Mouse (Mus musculus) macrophage (primary cell): ENCODE results near the gene Prkch. TPM values are rescaled to one million over a fixed set of nuclear protein-coding genes. Genes with fewer than 3 reads are reported as not detected.
"Not testable (repeated sequence)": the region's sequence is repeated elsewhere in the genome, so short reads cannot be mapped to it uniquely, and the experiment has no call there.

Source experiments
- H3K27ac ChIP-seq: fragments of 350-480 bp; formaldehyde crosslinking; 2 replicates; pipeline ENCODE4 v1.9.0; 2021
- H3K36me3 ChIP-seq: fragments of 350-480 bp; formaldehyde crosslinking; 2 replicates; pipeline ENCODE4 v1.9.0; 2021; ENCODE audit errors: inconsistent target
- H3K4me3 ChIP-seq: fragments of 350-480 bp; formaldehyde crosslinking; 2 replicates; pipeline ENCODE4 v1.9.0; 2021; ENCODE audit errors: inconsistent target
- H3K79me2 ChIP-seq: fragments of 350-480 bp; formaldehyde crosslinking; 2 replicates; pipeline ENCODE4 v1.9.0; 2021; ENCODE audit errors: inconsistent target
- whole genome bisulfite sequencing: methylation state at CpG from one replicate; pipeline ENCODE4 v1.1.7; 2026; ENCODE audit warnings: inconsistent platforms; ENCODE audit not compliant: missing documents; 5-methylcytosine and 5-hydroxymethylcytosine counted together
- polyA plus RNA-seq: library from polyadenylated mRNA; stranded (reverse); fragments of 250-400 nt; gene quantifications from 3 replicates; pipeline ENCODE4 v1.2.4, GENCODE M21; 2018; ENCODE audit warnings: inconsistent platforms

Prkch gene
- polyA plus RNA-seq, 1 experiment from 2014 or later = 37.2 TPM

DNA sequence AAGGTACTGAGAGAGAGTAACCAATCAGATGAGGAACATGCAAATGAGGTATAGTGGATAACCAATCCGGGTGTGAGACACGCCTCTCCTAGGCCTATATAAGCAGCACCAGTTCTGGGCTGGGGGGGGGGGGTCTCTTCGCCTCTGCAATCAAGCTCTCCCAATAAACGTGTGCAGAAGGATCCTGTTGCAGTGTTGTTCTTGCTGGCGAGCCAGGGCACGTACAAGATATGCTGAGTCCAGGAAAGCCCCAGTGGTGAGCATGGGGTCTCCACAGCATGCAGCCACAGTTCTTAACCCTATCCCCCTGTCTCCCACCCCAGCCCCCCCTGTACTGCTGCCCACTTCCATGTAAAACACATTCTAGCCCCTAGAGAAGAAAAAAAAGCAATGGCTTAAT, 21.5 kb upstream of the Prkch start:
- not testable (repeated sequence) for H3K79me2 ChIP-seq, H3K27ac ChIP-seq, H3K4me3 ChIP-seq, H3K36me3 ChIP-seq
- 94% methylated on average over 6 of the region's 6 CpGs for WGBS

GRCm38 (mm10) chr12:73564176-73564575, 20.4 kb upstream of the Prkch start:
- Histone ChIP-seq H3K27ac (no peak overlapping the region), H3K79me2 (no peaks in the 10 kb centered on the region), H3K4me3 (no peak overlapping the region), H3K36me3 (no peaks in the 10 kb centered on the region)
- 75% methylated on average over 10 of the region's 10 CpGs for WGBS

- 15% methylated on average over 21 of the region's 21 CpGs for WGBS
- H3K79me2 ChIP-seq = no peaks in the 10 kb centered on the region
- no peaks in the 10 kb centered on the region for H3K36me3 ChIP-seq
- no peak overlapping the region for H3K27ac ChIP-seq
- peak overlapping the region; percentile 26 for H3K4me3 ChIP-seq
These were observed 19.6 kb upstream of the Prkch start for GRCm38 (mm10) chr12:73564795-73565619.

DNA sequence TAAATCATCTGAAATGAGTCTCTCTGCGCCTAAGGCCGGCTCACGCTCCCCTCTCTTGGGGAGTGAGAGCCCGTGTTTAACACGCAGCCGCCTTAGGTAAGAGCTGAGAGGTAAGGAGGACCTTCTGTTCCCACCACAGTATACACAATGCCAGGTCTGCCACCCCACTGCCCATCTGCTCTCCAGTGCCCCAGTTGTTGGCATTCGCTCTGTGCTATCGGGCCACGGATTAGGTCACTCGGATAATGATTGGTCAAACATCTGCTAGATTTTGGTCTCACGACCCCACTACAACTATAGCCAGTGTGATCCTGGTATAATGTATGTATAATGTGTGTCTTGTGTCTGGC, 19.0 kb upstream of the Prkch start:
- H3K4me3 ChIP-seq = no peak overlapping the region
- no peaks in the 10 kb centered on the region for H3K36me3 ChIP-seq
- no peak overlapping the region for H3K27ac ChIP-seq
- WGBS = 87% methylated on average over 11 of the region's 11 CpGs
- no peaks in the 10 kb centered on the region for H3K79me2 ChIP-seq

GRCm38 (mm10) chr12:73574632-73575031, 10.0 kb upstream of the Prkch start:
- Histone ChIP-seq H3K4me3 (no peak overlapping the region), H3K79me2 (no peaks in the 10 kb centered on the region), H3K36me3 (no peaks in the 10 kb centered on the region), H3K27ac (no peak overlapping the region)
- WGBS = 7% methylated on average over 15 of the region's 15 CpGs

GRCm38 (mm10) chr12:73578141-73578540, 6.5 kb upstream of the Prkch start:
- Histone ChIP-seq H3K4me3 (no peak overlapping the region), H3K27ac (no peak overlapping the region), H3K36me3 (no peaks in the 10 kb centered on the region), H3K79me2 (no peaks in the 10 kb centered on the region)
- WGBS = 67% methylated on average over 6 of the region's 6 CpGs

GRCm38 (mm10) chr12:73580811-73581210, 3.8 kb upstream of the Prkch start:
- Histone ChIP-seq H3K4me3 (no peak overlapping the region), H3K27ac (no peak overlapping the region), H3K79me2 (peaks cover 9% of the 10 kb centered on the region), H3K36me3 (no peaks in the 10 kb centered on the region)
- WGBS = 78% methylated on average over 7 of the region's 7 CpGs

DNA sequence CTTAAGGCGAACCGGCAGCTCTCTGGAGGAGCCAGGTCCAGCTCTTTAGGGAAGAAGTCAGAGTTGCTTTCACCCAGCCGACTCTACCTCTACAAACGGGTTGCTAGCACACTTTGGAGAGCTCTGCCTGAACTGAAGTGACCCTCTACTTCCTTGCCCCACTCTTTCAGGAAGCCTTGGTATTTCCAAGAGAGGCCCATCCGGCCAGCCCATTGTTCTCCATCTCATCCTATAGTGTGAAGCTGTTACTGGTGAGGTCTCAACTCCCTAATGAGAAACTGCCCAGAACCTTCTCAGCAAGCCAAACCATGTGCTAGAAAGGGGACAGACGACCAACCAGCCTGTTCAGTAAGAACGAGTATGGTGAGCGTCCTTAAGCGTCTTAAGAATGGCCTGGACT, 1.3 kb upstream of the Prkch start:
- no peaks in the 10 kb centered on the region for H3K36me3 ChIP-seq
- no peak overlapping the region for H3K27ac ChIP-seq
- 83% methylated on average over 9 of the region's 9 CpGs for WGBS
- peaks cover 33% of the 10 kb centered on the region for H3K79me2 ChIP-seq
- H3K4me3 ChIP-seq = no peak overlapping the region

DNA sequence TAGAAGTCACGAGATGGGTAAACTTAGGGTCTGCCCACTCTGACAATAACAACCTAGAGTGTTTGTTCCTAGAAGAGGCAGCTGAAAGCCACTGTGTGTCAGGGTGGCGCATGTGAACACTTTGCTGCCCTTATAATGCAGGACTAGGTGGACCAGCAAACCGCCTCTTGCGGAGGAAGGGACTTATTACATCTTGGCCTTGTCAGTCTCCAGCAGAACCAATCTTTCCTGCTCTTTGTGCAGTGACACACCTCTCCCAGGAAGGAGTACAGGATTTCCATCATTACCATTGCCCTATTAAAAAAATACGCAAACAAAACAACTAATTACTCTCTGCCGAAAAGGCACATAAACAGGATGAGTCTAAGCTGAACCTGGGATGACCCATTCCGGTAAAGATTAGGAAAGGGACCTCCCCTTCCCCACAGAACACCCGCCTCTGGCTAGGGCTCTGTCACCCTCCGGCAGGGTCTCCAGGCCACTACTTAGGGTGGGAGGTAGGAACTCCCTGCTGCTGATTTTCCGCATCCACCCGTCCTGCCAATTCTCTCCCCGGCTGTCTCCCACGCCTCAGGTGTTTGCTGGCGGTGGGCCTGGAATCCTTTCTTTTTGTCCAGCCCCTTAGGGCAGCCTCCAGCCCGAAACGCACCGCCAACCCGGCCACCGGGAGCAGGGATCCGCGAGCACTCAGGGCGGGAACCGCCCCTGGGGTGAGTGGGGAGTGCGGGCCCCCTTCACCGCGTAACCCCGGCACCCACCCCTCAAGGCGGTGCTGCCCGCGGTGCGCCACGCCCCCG, 585 bp upstream of the Prkch start:
- Histone ChIP-seq H3K4me3 (peak overlapping the region; percentile 23; the same call in 1 of the 2 replicates), H3K27ac (no peak overlapping the region)
- WGBS = 24% methylated on average over 28 of the region's 33 CpGs

GRCm38 (mm10) chr12:73585241-73585801, 725 bp downstream of the Prkch start:
- Histone ChIP-seq H3K27ac (peak overlapping the region; percentile 54), H3K79me2 (peaks cover 50% of the 10 kb centered on the region), H3K36me3 (no peaks in the 10 kb centered on the region), H3K4me3 (peak overlapping the region; percentile 91)
- WGBS = 2% methylated on average over 33 of the region's 33 CpGs

More for the DNA sequence above, 585 bp upstream of the Prkch start:
- H3K79me2 ChIP-seq = peaks cover 40% of the 10 kb centered on the region
- no peaks in the 10 kb centered on the region for H3K36me3 ChIP-seq

DNA sequence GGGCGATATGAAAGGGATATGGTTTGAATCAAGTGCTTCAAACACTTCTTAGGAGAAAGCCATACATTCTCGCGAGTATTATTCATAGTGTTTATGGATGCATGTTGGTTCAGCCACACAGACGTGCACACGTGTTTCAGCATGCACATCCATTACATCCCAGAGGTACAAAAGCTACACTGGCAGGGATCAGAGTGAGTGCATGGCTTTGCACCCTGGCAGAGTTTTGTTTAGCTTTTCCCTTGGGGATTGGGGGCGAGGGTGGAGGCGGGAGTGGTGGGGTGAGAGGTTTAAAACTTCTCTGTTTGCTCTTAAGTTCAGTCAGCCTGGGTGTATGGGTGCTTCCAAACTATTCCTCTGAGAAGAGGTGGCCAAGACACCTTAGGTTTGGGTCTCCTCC, 1.3 kb downstream of the Prkch start:
- H3K36me3 ChIP-seq = no peaks in the 10 kb centered on the region
- WGBS = 2% methylated on average over 7 of the region's 7 CpGs
- peaks cover 56% of the 10 kb centered on the region for H3K79me2 ChIP-seq
- H3K4me3 ChIP-seq = peak overlapping the region; percentile 91
- peak overlapping the region; percentile 54 for H3K27ac ChIP-seq

DNA sequence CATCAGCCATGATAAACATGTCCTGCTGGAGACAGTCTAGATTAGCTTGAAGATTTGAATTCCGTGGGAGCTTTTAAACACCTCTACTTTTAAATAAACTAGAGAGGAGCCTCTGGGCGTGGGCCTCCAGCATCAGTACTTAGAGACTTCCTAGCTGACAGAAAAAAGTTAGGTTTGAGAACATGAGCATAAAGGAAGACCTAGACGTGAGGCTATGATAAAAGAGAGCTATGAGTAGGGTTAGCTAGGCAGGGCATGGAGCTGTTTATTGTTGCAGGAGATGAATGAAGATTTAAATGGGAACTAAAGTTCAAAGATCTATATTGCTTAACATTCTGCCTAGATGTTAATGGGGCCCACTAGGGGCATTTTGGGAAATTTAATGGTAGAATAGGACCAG, 2.7 kb downstream of the Prkch start:
- WGBS = 70% methylated on average over 3 of the region's 3 CpGs
- Histone ChIP-seq H3K36me3 (no peaks in the 10 kb centered on the region), H3K4me3 (no peak overlapping the region), H3K27ac (peak overlapping the region; percentile 13; the same call in 1 of the 2 replicates), H3K79me2 (peaks cover 70% of the 10 kb centered on the region)

- H3K36me3 ChIP-seq = no peaks in the 10 kb centered on the region
- H3K4me3 ChIP-seq = no peak overlapping the region
- no peak overlapping the region for H3K27ac ChIP-seq
- H3K79me2 ChIP-seq = peaks cover 97% of the 10 kb centered on the region
- whole genome bisulfite sequencing = 98% methylated on average over 15 of the region's 15 CpGs
These were observed 6.2 kb downstream of the Prkch start for GRCm38 (mm10) chr12:73590627-73591276.

GRCm38 (mm10) chr12:73591625-73592024, 7.0 kb downstream of the Prkch start:
- 51% methylated on average over 8 of the region's 11 CpGs for WGBS
- Histone ChIP-seq H3K36me3 (no peaks in the 10 kb centered on the region), H3K27ac (no peak overlapping the region), H3K4me3 (no peak overlapping the region), H3K79me2 (peaks cover 97% of the 10 kb centered on the region)
